Mouse (Mus musculus): ENCODE measurements around the gene Clic3. TPM values are rescaled to one million over a fixed set of nuclear protein-coding genes. Genes with fewer than 3 reads are reported as not detected.
A peak's percentile ranks its signal among the peaks of the same experiment; 100 is the strongest.

Clic3 gene
- polyA plus RNA-seq, 1 experiment from 2014 or later = 246 TPM

- Histone ChIP-seq H3K36me3 (ENCODE audit: control insufficient read depth, insufficient read depth, low read length) (no peaks in the 10 kb centered on the region), H3K4me3 (ENCODE audit: low read depth, low read length) (no peak within 1 kb of the TSS), H3K27ac (replicated peaks) (no peak within 1 kb of the TSS), H3K4me1 (replicated peaks; ENCODE audit: control insufficient read depth, insufficient read depth) (no peaks in the 10 kb centered on the region), H3K27me3 (ENCODE audit: control insufficient read depth, insufficient read depth, low read length) (no peaks in the 10 kb centered on the region), H3K4me2 (replicated peaks; ENCODE audit: low read depth) (no peak within 1 kb of the TSS), H3K9ac (ENCODE audit: low read length) (no peak within 1 kb of the TSS), H3K9me3 (ENCODE audit: control insufficient read depth, low read length) (no peaks in the 10 kb centered on the region)
- no peak for TF ChIP-seq EP300 (optimal IDR thresholded peaks at IDR 0.05)
- no peak for TF ChIP-seq CTCF (IDR thresholded peaks at IDR 0.05; ENCODE audit: low read depth)
- no peak for DNase-seq (ENCODE audit: low spot score)
- no peak for ATAC-seq (ENCODE audit: low FRiP score, low TSS enrichment)
- 52% methylated on average over 17 of the region's 17 CpGs for WGBS
Observed at GRCm38 (mm10) chr2:25422587-25423410, 33.8 kb upstream of the Clic3 start, which contains the start of gene Fut7. TSS of gene Fut7 (plus strand) at chr2:25423267.

DNA sequence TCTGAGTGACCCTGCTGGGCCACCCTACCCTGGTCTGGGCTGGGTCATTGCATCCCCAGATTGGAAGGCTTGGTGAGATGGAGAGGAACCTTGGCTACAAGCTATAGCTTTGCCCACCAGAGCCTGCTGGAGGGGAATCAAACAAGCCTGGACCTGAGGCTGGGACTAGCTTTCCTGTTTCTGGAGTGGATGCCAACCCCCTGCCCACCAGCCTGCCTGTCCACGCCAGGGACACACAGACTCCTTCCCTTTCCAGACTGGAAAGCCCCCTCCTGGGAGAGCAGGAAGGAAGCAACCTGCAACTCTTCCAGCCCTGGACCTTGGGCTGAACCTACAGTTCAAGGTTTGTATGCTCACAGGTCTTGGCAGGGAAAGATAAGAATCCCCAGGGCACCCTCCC, 33.0 kb upstream of the Clic3 start:
- H3K27ac ChIP-seq (replicated peaks) = no peak overlapping the region
- H3K9me3 ChIP-seq (ENCODE audit: control insufficient read depth, low read length) = no peaks in the 10 kb centered on the region
- no peaks in the 10 kb centered on the region for H3K27me3 ChIP-seq (ENCODE audit: control insufficient read depth, insufficient read depth, low read length)
- TF ChIP-seq CTCF (IDR thresholded peaks at IDR 0.05; ENCODE audit: low read depth) (no peak), EP300 (optimal IDR thresholded peaks at IDR 0.05) (no peak)
- WGBS = 53% methylated on average over 1 of the region's 1 CpGs
- ATAC-seq (ENCODE audit: low FRiP score, low TSS enrichment) = no peak
- H3K4me1 ChIP-seq (replicated peaks; ENCODE audit: control insufficient read depth, insufficient read depth) = no peaks in the 10 kb centered on the region
- no peaks in the 10 kb centered on the region for H3K36me3 ChIP-seq (ENCODE audit: control insufficient read depth, insufficient read depth, low read length)
- H3K9ac ChIP-seq (ENCODE audit: low read length) = no peak overlapping the region
- DNase-seq (ENCODE audit: low spot score) = no peak
- H3K4me2 ChIP-seq (replicated peaks; ENCODE audit: low read depth) = no peak overlapping the region
- H3K4me3 ChIP-seq (ENCODE audit: low read depth, low read length) = no peak overlapping the region

- no peaks in the 10 kb centered on the region for H3K27me3 ChIP-seq (ENCODE audit: control insufficient read depth, insufficient read depth, low read length)
- H3K4me2 ChIP-seq (replicated peaks; ENCODE audit: low read depth) = no peak overlapping the region
- H3K36me3 ChIP-seq (ENCODE audit: control insufficient read depth, insufficient read depth, low read length) = no peaks in the 10 kb centered on the region
- ATAC-seq (ENCODE audit: low FRiP score, low TSS enrichment) (no peak), DNase-seq (ENCODE audit: low spot score) (no peak)
- H3K9ac ChIP-seq (ENCODE audit: low read length) = no peak overlapping the region
- H3K9me3 ChIP-seq (ENCODE audit: control insufficient read depth, low read length) = no peaks in the 10 kb centered on the region
- H3K4me3 ChIP-seq (ENCODE audit: low read depth, low read length) = no peak overlapping the region
- TF ChIP-seq EP300 (optimal IDR thresholded peaks at IDR 0.05) (no peak), CTCF (IDR thresholded peaks at IDR 0.05; ENCODE audit: low read depth) (no peak)
- WGBS = 53% methylated on average over 27 of the region's 27 CpGs
- no peak overlapping the region for H3K27ac ChIP-seq (replicated peaks)
- H3K4me1 ChIP-seq (replicated peaks; ENCODE audit: control insufficient read depth, insufficient read depth) = no peaks in the 10 kb centered on the region
Observed at GRCm38 (mm10) chr2:25425481-25425880, 31.2 kb upstream of the Clic3 start.

DNA sequence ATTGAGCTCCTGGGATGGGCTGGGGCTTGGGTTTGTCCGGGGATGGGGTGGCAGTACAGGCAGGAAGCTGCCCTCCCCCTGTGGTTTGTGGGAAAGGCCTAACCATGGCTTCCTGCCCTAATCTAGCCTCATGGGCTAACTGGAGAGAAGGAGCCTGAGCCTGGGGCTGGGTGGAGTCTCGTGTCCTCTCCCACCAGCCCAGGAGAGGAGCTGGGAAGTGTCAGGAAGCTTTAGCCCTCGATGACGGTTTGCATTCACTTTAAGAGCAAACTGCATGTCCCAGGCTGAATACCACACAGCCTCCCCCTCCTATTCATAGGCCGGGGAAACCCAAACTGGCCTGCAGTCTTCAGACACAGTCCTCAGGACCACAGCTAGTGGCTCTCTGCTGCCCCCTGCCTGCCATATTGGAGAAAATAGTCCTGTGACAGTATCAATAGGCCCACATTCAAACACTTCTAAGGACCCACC, 29.9 kb upstream of the Clic3 start:
- DNase-seq (ENCODE audit: low spot score) (peak; percentile 81), ATAC-seq (ENCODE audit: low FRiP score, low TSS enrichment) (0 out of 2 replicates have a peak, but pooled peaks have one; percentile 18)
- H3K4me3 ChIP-seq (ENCODE audit: low read depth, low read length) = no peak overlapping the region
- no peak overlapping the region for H3K4me2 ChIP-seq (replicated peaks; ENCODE audit: low read depth)
- TF ChIP-seq CTCF (IDR thresholded peaks at IDR 0.05; ENCODE audit: low read depth) (peak; percentile 95), EP300 (optimal IDR thresholded peaks at IDR 0.05) (no peak)
- no peaks in the 10 kb centered on the region for H3K36me3 ChIP-seq (ENCODE audit: control insufficient read depth, insufficient read depth, low read length)
- H3K27me3 ChIP-seq (ENCODE audit: control insufficient read depth, insufficient read depth, low read length) = no peaks in the 10 kb centered on the region
- no peaks in the 10 kb centered on the region for H3K4me1 ChIP-seq (replicated peaks; ENCODE audit: control insufficient read depth, insufficient read depth)
- WGBS = 38% methylated on average over 5 of the region's 5 CpGs
- no peak overlapping the region for H3K27ac ChIP-seq (replicated peaks)
- no peak overlapping the region for H3K9ac ChIP-seq (ENCODE audit: low read length)
- H3K9me3 ChIP-seq (ENCODE audit: control insufficient read depth, low read length) = no peaks in the 10 kb centered on the region

GRCm38 (mm10) chr2:25427256-25427655, 29.4 kb upstream of the Clic3 start:
- Histone ChIP-seq H3K4me3 (ENCODE audit: low read depth, low read length) (no peak overlapping the region), H3K27ac (replicated peaks) (no peak overlapping the region), H3K4me2 (replicated peaks; ENCODE audit: low read depth) (no peak overlapping the region), H3K27me3 (ENCODE audit: control insufficient read depth, insufficient read depth, low read length) (no peaks in the 10 kb centered on the region), H3K9ac (ENCODE audit: low read length) (no peak overlapping the region), H3K4me1 (replicated peaks; ENCODE audit: control insufficient read depth, insufficient read depth) (no peaks in the 10 kb centered on the region), H3K9me3 (ENCODE audit: control insufficient read depth, low read length) (no peaks in the 10 kb centered on the region), H3K36me3 (ENCODE audit: control insufficient read depth, insufficient read depth, low read length) (no peaks in the 10 kb centered on the region)
- 89% methylated on average over 5 of the region's 5 CpGs for WGBS
- TF ChIP-seq CTCF (IDR thresholded peaks at IDR 0.05; ENCODE audit: low read depth) (no peak), EP300 (optimal IDR thresholded peaks at IDR 0.05) (no peak)
- DNase-seq (ENCODE audit: low spot score) (no peak), ATAC-seq (ENCODE audit: low FRiP score, low TSS enrichment) (no peak)

Data from stomach, postnatal 0 days (tissue).